Mouse (Mus musculus) megakaryocyte progenitor cell, adult 5-6 weeks (primary cell): ENCODE data around the gene Gabre. TPM values are rescaled to one million over a fixed set of nuclear protein-coding genes. Genes with fewer than 3 reads are reported as not detected.

Experiments used
- ATAC-seq: replicated peaks from 2 replicates; pipeline ENCODE4 v1.8.0; 2016; ENCODE audit warnings: mild to moderate bottlenecking, moderate TSS enrichment, inconsistent platforms; ENCODE audit not compliant: poor library complexity
- total RNA-seq, 2 experiments: library from RNA; stranded (forward) in 1 of 2; stranded (reverse) in 1 of 2; fragments of 157-497, 149-512 nt in 1 of 2; fragments of 200-1000 nt in 1 of 2; gene quantifications; 2 replicates each; pipeline versions ENCODE4 v1.2.3 to v1.2.4; 2015 to 2017

Gene Gabre
- total RNA-seq (2015) (0.10 TPM in 1 of 2 replicates, not detected in the other), total RNA-seq (2017) (not detected in 2 replicates)

DNA sequence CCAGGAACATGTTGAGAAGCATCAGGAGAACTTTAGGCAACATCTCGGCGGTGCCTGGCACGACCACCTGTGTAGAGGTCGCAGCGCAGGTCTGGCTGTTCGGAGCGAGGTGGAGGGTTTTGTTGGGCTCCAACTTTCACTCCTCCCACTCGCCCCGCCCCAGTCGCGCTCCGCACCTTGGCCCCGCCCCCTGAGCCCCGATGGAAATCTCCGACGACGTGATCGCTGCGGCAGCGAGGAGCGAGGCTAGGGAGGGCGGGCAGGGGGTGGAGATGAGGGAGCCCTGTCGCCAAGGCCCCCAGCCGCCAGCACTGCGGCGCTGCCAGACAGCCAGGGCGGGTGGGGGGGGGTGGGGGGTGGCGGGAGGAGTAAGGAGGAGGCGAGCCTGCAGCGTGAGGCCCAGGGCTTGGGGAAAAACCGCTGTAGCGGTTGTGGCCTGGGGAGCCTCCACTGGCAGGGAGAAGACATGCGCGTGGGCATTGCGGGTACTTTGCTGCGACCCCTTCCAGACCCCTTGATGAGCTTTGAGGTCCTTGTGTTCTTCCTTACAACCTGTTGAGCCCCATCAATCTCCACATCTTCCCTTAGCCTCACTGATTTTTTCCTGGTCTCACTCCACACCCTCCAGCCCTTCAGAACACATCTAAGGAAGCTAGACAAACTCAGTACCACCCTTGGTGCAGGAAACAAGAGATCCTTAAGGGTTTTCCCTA, at the start of gene Gabre:
Gene Gabre, minus strand, starts transcription at position 145 of the 713 bp plus-strand sequence.
- peak; percentile 71 for ATAC-seq

DNA sequence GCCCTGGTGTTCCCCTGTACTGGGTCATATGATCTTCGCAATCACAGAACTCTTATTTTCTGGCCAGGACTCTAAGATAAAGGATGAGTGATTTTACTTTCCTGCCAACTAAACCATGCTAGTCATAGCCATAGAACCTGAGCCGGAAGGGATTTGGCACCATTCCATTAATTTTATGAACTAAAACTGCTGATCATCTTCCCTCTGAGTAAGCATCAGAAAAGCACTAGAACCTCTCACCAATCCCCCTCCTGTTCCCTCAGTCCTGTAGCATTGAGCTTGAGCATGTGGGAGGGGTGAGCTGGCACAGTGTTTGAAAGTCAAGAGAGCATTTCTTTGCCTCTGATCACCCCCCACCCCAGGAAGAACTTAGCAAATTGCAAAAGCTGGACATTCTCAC, 23.2 kb upstream of the Gabre start:
- no peak for ATAC-seq

DNA sequence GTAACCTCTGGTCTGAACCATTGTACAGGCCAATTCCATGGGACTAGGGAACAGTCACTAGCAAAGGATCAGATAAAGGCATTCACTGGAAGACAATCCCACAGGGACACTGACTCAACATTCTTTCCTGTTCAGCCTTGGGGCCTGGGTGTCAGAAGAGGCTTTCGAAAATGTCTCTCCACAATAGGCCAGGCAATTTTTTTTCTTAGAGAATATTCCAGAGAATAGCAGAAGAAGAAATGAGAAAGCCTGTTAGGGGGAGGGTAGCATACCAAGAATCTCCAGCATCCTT, 715 bp upstream of the Gabre start:
- no peak for ATAC-seq

DNA sequence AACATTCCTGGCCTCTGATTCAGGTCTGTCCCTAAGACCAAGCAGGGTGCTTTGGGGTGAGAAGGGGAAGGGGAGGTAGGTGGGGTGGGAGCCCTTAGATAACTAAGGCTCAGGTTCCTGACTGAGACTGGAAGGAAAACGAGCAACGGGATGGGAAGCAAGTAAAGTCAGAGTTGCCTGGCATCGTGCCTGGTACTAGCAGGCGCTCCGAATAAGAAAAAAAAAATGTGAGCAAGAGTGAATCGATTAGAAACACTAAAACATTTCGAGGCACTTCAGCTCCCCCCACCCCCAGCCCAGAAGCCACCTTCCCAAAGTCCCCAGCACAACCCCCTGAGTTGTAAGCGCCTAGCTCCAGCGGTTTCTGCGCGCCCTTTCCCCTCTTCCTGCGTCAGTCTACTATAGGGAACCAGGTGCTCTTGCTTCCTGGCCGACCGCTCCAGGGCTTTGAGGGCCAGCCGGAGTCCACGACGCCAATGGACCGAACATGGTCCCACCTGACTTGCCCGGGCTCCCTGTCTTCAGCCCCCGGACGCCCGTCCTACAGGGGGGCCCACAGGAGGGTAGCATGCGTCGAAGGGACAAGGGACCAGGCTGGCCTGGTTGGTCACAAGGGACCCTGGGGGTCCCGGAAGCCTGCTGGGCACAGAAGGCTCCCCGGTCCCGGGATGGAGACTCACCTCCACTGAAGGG, 491 bp downstream of the Gabre start:
- ATAC-seq: peak; percentile 39; the same call in 1 of the 2 replicates

DNA sequence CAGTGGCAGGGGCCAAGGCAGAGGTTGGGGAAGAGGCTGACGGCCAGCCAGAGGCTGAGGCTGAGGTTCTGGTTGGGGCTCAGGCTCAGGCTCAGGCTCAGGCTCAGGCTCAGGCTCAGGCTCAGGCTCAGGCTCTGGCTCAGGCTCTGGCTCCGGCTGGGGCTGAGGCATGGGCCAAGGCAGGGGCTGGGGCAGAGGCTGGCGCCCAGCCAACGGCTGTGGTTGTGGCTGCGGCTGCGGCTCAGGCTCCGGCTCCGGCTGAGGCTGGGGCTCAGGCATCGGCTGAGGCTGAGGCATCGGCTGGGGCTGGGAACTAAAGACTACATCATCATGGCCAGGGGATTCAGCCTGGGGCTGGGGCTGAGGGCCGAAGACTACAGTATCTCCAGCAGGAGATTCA, 4.0 kb downstream of the Gabre start:
- ATAC-seq: 0 out of 2 replicates have a peak, but pooled peaks have one; percentile 37

DNA sequence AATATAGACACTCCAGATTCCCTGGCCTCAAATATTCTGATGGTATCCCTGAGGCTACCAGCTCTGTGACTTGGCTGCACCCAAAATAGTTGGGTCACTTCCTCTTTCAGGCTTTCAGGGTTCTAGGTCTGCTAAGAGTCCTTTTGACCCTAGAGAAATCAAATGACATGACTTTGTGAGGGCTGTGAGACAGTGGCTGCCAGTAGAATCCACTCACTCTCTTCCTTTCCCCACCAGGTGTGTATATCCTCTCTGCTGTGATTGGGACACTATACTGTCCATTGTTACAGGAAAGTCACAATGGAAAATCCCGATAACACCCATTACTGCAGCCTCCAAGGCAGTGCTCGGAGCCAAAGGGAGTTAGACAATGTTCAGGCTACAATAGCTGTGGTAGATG, 52.9 kb downstream of the Gabre start, which contains the start of gene Magea4:
Gene Magea4, plus strand, starts transcription at position 301 of the 400 bp plus-strand sequence.
- ATAC-seq: no peak

Other genes with a start within 250 kb of the Gabre start
- not detected in 2 replicates for gene Magea4, start 52.8 kb downstream of the Gabre start, total RNA-seq (2015)
- gene Magea4, start 52.8 kb downstream of the Gabre start, total RNA-seq (2017): not detected in 2 replicates
- not detected in 2 replicates for gene Magea10, start 112.1 kb upstream of the Gabre start, total RNA-seq (2015)
- gene Magea10, start 112.1 kb upstream of the Gabre start, total RNA-seq (2017): not detected in 2 replicates